Mouse (Mus musculus) cerebellum, postnatal 4 days (tissue): ENCODE measurements around the gene Slc16a11.

Source experiments
- DNase-seq, 2 experiments: peaks; one replicate each; pipeline ENCODE4 v3.0.0; 2022; ENCODE audit warnings: low spot score in 2 of 2, mixed read lengths in 1 of 2

Gene Slc16a11

GRCm38 (mm10) chr11:70251853-70252252 is 39.3 kb downstream of the Slc16a11 start:
- no peak for DNase-seq

GRCm38 (mm10) chr11:70254337-70254736 is 41.8 kb downstream of the Slc16a11 start:
- no peak for DNase-seq

DNA sequence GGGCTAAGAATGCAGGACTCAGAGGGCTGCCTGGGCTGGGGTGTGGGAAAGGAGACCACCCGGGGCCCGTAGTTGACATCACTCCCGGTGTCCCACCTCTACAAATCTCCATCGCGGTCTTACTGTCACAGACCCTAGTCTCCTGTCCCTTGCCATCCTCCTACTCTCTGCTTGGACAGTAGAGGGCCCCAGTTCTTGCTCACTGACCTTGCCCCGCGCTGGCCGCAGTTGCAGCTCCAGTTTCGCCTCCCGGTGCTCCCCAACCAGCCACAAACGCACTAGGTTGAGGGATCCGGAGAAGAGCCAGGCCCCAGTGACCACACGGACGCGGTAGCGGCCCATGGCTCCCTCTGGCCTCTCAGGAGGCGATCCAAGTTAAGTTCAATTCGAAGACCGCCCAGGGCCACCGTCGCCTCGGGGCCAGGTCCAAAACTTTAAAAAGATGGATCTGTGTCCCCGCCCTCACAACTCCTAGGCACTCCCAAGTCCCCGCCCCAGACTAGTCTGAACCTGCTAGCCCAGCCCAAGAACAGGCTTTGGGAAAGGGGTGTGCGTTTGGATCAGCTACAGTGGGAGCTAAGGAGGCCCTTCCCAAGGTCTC is 42.5 kb downstream of the Slc16a11 start, which contains the start of gene Alox12:
Alox12 (minus strand) TSS at position 423 of the 601 bp plus-strand sequence.
- DNase-seq, result no peak

- no peak for DNase-seq
These were observed 46.5 kb downstream of the Slc16a11 start for GRCm38 (mm10) chr11:70259035-70259434.

DNA sequence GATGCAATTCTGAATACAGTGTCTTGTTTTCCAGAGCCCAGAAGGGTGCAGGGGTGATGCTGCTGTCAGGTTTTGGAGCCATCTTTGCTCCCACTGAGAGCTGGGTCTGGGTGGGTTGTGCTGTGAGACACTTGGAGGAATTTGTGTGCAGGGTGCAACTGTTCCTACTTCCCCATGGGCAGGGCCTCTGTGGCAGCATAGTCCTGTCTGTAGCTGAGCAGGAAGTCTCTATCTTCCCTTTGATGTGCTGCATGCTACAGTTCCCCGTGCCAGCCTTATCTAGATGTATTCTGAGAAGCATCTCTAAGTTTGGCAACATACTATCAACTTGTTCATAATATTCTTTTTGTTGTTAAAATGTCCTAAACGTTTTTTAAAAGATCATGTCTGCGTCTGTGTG is 52.7 kb downstream of the Slc16a11 start:
- DNase-seq, result no peak

- DNase-seq, result no peak
These were observed 53.3 kb downstream of the Slc16a11 start for GRCm38 (mm10) chr11:70265819-70266218.
